Mouse (Mus musculus): ENCODE results near the gene Epsti1. TPM values are rescaled to one million over a fixed set of nuclear protein-coding genes. Genes with fewer than 3 reads are reported as not detected.

The Epsti1 gene
- total RNA-seq, 4 experiments from 2014 or later, result 1.1 to 2.5 (median 1.6) TPM

DNA sequence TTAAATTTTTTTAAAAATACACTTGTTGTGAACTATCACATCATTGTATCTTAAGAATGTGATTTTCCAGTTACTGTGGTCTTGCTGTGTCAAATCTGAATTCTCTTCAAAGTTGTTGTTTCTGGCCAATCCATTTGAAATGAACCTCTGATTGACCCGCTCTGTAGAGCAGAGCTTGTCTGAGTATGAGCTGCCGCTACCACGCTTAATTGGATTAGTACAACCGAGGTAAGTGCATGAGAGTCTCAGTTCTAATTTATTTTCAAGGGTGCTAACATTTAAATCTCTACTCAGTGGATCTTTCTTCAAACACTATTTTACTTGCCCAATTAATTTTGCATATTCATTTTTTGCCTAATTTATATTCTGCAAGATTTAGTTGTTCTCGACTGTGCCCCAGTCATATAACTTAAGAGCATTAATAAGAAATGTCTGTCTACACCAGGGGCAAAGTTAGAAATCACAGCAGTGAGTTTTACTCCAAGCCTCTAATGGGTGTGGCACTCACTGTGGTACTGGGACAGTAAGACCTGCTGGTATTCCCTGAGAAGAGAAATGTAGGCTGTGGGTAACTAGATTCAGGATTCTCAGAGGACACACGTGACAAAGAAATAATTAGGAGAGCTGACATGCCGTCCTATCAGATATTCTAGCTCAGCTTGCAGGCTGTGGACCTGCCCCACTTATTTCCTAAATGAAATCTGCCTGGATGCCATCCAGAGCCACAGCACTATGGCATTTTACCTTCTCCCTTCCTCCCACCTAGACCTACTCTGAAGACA lies 111.7 kb downstream of the Epsti1 start:
- no peak for DNase-seq

- DNase-seq, result no peak
Observed at GRCm38 (mm10) chr14:78016398-78016797, 112.4 kb downstream of the Epsti1 start.

GRCm38 (mm10) chr14:78019935-78020334 lies 115.9 kb downstream of the Epsti1 start:
- DNase-seq, result no peak

DNA sequence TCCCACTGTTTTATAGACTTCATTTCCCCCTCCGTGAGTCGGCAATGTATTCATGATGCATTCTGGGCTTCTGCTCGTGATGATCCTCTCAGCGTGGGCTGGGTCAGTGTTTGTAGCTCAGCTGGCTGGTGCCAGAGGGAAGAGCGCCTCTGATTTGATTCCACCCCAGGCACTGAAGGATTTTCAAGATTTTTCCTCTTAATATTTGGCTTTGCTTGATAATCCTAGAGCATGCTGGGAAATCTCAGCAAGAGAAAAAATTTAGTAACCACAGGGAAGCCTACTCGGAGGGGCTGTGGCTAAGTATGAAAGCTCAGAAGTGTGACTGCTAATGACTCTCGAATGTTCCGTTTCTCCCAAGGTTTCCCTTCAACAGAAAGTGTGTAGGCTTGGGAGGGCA lies 134.8 kb downstream of the Epsti1 start:
- no peak for DNase-seq

- DNase-seq, result no peak
Observed at GRCm38 (mm10) chr14:78040643-78041042, 136.6 kb downstream of the Epsti1 start.

DNA sequence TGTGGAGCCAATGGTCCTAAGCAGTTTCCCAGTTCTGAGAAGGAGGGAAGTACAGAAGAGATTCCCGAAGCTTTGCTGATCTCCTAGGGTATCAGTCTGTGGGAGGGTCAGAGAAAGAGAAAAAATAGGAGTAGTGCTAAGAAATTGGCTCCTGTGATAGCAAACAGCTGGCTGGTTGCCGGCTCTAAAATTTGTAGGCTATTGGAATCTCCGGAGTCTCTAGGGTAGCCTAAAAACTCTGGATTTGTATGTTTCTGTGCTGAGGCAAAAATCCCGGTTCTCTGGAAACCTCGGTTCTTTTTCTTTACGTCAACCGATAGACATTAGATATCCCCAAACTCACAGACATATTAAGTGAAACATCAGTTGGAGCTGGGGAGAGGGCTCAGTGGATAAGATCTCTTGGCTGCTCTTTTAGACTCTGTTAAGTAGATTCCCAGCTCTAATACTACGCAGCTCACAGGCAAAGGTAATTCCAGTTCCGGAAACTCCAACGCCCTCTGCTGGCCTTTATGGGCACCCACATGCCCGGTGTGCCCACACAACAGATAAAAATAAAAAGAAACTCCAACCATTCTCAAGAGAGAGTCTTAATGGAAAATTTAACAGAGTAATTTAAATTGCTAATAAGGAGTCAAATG lies 138.0 kb downstream of the Epsti1 start:
- no peak for DNase-seq

DNA sequence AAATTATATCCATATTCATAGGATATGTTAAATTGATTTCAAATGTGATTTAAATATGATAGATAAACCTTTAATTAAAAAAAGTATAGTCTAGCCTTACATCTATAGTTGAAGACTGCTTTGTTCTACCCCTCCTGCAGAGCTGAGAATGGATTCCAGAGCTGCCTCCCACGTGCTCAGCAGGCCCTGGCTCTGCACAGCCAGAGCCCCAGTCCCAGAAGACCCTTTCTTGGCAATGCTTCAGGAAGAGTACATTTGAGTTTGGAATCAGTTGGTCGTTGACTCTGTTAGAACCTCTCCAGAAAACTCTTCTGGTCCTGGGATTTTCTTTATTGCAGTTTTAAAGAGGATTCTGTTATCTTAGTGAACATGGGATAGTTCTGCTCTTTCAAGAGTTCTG lies 139.0 kb downstream of the Epsti1 start:
- no peak for DNase-seq

- no peak for DNase-seq
Observed at GRCm38 (mm10) chr14:78048258-78048657, 144.2 kb downstream of the Epsti1 start.

- DNase-seq, result no peak
Observed at GRCm38 (mm10) chr14:78048674-78049073, 144.6 kb downstream of the Epsti1 start.

Other genes starting within 250 kb of the Epsti1 start
- 100 to 1,000 TPM; 203 to 420 (median 336) TPM for gene Dnajc15, start 29.1 kb upstream of the Epsti1 start, total RNA-seq (2022)
- not detected for gene Fam216b, start 184.8 kb downstream of the Epsti1 start, total RNA-seq (2022)